Mouse (Mus musculus) MEL (cell line): ENCODE results near the gene Fap.

ENCODE experiments used
- CTCF ChIP-seq, 3 experiments: IDR thresholded peaks in 2 of 3; conservative IDR thresholded peaks in 1 of 3; 2 replicates each; pipeline ENCODE4 v1.5.1; 2011 to 2012; ENCODE audit warnings: low read length in 3 of 3, low read depth in 2 of 3, mild to moderate bottlenecking in 2 of 3, improper control_type of control experiment in 1 of 3, inconsistent platforms in 1 of 3, mixed read lengths in 1 of 3, moderate library complexity in 1 of 3; ENCODE audit not compliant: control insufficient read depth in 1 of 3, insufficient read depth in 1 of 3, poor library complexity in 1 of 3, severe bottlenecking in 1 of 3
- MAFK ChIP-seq: IDR thresholded peaks from 2 replicates; pipeline ENCODE4 v1.6.1; 2011; ENCODE audit warnings: low read depth, mild to moderate bottlenecking, low read length, improper control_type of control experiment, borderline replicate concordance
- MYB ChIP-seq: IDR thresholded peaks from 2 replicates; pipeline ENCODE4 v1.6.1; 2011; ENCODE audit warnings: mild to moderate bottlenecking, low read depth, low read length, improper control_type of control experiment

DNA sequence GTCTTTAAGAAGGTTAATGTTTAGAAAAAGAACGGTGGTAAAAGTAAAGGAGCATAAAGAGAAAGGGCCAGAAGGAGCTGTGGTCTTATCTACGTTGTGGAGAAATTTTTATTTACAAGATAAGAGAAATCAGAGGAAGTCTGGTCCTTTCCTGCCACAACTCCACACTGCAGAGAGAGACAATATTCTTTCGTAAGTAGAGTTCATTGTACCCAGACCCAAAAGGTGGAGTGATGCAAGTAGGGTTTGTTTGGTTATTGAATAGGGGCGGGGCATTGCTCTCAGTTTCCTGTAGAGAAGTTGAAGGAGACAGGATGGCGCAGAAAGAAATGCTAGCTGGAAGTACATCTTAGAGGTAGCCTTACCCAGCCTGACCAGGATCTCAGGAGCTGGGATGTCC is 11.9 kb upstream of the Fap start:
- TF ChIP-seq CTCF (IDR thresholded peaks at IDR 0.05 in 2 of 3, conservative IDR thresholded peaks at IDR 0.05 in 1 of 3; ENCODE audit: control insufficient read depth in 1 of 3, insufficient read depth in 1 of 3, low read depth in 2 of 3, low read length in 3 of 3, poor library complexity in 1 of 3, severe bottlenecking in 1 of 3) (no peak), MAFK (no peak), MYB (no peak)
